Mouse (Mus musculus): ENCODE data around the gene Kctd5.
A peak's percentile ranks its signal among the peaks of the same experiment; 100 is the strongest.

Kctd5 gene

DNA sequence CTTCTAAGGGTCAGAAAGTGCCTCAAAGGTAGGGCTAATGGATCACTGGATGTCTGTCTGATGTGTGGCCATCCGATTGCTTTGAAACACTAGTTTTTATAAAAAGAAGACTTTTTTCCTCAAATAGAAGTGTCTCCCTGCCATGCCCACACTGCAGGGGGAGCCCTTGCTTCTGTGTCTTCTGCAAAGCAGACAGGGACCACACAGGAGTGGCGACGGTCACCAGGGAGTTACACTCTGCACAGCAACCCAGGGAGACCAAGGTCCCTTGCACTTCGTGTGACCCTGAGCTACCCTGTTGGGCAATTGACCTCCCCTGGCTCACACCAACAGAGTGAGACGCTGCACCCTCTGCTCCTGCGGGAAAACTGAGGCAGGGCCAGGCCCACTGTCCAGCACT, 36.3 kb downstream of the Kctd5 start:
- DNase-seq = no peak

DNA sequence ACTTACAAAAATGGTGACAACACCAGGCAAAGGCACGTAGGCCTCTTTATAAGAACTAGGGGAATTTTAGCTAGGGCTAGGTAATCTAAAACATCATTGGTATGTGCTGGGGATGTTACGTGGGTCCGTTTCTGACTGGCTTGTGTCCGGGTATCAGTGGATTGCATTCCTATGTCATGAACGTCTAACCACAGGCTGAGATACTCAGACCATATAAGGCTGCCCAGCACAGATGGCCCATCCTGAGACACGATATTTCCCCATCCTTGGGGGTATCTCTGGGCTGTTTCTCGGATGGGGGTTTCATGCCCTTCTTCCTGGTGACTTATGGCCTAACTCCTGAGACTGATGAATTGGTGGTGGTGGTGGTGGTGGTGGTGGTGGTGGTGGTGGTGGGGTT, 38.2 kb downstream of the Kctd5 start:
- DNase-seq = no peak

DNA sequence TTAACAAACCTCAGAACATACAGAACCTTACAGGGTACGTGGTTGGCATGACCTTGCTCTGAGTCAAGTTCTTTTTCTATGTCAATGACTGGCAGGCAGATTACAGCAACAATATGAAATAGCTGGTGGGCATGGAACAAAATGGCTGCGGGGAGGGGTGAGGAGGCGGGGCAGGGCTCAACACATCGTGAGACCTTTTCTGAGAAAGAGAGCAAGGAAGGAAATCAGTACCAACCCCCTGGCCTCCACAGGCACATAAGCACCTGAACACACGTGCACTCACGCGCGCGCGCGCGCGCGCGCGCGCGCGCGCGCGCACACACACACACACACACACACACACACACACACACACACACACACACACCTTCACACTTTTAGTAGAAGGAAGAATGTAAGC, 42.7 kb downstream of the Kctd5 start:
- DNase-seq = no peak

DNA sequence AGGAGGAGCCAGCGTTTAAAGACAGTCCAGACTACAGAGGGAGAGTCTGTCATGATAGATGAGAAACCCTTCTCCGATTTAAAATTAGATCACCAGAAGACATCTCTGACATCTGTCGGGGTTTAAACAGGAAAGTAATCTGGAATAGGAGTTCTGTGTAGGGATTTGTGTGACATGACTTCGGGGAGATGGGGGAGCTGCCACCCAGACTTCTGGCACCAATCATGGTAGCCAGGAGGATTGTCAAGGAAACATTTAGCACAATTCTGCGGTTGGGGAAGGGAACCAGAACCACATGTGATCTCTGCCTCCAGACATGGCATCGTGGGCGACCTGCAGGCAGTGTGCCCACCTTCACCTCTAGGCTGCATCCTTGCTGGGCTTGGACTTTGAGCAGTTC, 43.8 kb downstream of the Kctd5 start:
- no peak for DNase-seq

DNA sequence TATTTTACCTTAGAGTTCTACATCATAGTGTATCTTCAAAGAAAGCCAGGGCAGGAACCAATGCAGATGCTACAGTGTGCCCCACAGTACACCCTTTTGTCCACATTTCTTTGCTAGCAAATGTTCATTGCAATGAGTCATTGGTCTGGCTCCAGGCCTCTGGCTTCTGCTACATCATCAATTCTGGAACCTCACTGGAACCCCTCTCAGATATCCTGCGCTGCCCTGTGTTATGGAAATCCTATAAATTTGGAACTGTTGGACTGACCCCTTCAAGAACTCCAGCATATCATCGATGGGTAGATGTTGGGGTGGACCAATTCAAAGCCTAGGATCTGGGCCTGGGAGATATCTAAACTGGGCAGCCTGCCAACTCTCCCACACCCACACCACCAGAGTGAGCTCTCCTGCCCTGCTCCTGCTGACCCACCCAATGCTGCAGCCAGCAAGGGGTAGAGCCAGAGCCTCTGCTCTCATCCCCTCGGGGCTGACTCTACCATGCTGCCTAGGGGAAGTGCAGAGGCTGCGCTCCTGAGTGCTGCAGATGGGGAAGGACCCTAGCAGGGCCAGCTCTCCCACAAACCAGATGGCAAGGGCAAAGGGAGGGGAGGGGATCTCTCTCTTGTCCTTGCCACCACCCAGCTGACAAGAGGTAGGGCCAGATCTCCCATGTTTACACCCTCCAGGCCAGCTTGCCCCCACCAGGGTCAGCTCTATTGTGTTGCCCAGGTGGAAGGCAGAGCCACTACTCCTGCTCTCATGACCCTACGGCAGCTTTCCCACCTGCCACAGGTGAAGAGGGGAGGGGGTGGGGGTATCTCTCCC, 51.7 kb downstream of the Kctd5 start:
- no peak for DNase-seq

DNA sequence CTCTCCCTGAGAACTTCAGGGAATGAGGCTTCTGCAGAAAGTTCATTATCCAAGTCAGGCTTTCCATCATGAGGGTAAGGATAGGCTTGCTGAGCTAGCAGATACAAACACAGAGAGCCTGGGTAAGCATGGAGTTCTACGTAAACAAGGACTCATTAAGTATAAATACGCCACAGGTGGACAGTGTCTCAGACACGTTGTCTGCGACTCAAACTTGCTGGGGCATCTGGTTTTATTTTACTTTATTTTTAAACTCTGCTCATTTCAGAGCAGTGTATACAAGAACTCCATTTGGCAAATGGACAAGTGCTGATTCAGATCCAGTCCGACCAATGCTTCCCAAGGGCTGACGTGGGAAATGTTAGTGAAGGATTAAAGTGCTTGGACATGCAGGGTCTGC, 52.6 kb downstream of the Kctd5 start:
- DNase-seq = no peak

DNA sequence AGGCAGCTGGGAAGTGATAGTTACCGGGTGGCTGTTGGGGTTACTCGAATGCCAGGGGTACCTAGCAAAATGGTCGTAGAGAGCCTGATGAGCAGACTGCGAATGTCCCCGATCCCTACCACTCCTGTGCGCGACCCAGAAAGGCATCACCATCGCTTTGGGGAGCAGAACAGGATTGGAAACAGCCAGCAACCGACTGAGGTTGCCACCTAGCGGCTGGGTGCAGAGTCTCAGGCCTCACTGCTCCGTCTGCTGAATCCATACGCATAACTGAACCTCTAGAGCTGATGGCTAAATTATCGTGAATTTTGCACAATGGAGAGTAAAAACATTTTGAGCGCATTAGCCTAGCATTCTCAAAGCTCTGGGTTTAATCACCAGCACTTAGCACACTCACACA, 57.6 kb downstream of the Kctd5 start:
- DNase-seq = no peak

DNA sequence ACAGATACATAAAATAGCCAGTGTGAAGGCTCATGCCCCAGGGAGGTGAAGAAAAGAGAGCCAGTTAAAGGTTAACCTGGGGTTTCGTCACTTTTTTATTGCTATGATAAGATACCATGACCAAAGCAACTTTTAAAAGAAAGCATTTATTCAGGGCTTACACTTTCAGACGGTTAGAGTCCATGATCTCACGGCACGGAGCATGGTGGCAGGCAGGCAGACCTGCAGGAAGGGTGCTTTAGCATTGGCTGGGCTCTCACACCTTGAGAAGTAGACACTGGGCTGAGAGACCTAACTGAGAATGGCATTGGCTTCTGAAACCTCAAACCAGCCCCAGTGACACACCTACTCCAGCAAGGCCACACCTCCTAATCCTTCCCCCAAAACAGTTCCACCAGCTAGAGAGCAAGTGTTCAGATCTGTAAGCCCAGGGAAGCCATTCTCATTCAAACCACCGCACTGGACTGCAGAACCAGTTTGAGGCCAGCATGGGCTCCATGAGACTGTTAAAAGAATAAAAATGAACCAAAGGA, 58.8 kb downstream of the Kctd5 start:
- no peak for DNase-seq

DNA sequence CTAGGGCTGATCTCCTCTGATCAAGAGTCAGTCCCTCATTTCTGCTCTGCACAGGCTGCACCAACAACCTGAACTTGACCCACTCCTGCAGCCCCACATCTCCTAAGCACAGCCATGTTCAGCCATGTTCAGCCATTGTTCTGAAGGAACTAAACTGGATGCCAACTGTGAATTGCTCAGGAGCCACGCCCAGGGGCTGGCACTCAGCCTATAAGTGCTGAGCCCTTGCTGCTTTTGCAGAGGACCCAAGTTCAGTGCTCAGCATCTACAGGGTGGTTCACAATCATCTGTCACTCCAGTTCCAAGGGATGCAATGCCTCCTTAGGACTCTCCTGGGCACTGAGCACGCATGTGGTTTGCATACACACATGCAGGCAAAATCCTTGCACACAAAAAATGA, 60.4 kb downstream of the Kctd5 start:
- DNase-seq = no peak

DNA sequence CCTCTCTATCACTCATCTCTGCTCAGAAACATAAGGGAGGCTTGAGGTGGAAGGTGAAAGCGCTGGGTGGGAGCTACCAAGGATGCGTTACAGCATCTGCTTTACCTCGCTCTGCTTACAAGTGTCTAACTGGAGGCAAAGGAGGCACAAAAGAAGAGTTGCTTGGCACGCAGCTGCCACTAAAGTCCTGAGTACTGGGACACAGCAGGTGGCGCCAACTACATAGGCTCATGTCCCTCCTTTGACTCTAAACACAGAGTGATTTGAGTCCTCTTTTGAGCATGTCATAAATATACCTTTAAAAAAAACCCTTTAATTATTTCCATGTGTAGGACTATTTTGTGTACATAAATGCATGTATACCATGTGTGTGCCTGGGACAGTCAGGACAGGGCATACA, 63.7 kb downstream of the Kctd5 start:
- no peak for DNase-seq

DNA sequence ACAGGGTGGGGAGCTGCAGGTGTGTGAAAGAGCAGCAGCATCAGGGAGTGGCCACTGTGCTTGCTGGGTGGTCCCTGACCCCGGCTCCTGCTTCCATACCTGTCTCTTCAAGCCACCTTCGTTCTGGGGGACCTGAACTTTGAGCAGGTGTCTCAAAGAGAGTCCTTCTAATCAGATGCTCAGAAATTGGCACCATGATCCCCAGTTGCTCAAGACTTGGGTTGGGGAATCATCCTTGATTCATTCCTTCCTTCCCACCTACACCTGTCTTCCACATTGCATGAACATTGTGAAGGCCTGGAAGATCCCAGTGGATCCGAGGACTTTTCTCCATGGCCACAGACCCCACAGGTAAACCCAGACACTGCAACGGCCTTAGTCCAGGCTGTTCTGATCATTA, 65.2 kb downstream of the Kctd5 start:
- no peak for DNase-seq

DNA sequence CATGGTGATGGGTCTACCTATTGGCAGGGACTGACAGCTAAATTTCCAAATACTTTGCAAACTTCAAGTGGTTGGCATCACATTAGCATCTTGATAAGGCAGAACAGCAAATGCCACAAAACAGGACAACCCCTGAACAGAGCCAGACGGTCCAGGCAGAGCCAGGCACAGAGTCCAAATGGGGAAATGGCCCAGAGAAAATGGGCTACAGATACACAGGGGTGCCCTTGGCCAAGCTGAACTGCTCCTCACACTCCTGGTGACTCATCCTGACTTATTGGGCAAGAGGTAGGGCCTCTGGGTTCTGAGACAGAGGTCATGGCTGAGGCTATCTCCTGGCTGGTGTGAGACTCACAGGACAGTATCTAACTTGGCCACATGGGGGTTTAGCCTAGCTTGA, 65.9 kb downstream of the Kctd5 start:
- no peak for DNase-seq

DNA sequence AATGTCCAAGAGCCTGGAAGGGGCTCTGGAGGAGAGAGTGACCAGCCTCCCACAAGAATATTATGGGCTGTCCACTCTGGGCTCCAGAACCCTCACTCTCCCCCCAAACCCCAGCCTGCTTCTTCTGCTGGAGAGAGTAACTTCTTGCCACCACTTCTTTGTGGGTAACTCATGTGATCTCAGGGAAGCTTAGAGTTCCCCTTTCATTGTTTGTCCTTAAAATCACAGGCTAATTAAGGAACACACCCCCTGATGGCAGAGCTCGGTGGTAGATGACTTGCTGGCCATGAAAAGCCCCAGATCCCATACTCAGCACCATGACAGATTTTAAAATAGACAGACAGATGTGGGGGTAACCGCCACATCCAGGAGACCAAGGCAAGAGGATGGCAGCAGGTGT, 66.4 kb downstream of the Kctd5 start:
- DNase-seq = no peak

DNA sequence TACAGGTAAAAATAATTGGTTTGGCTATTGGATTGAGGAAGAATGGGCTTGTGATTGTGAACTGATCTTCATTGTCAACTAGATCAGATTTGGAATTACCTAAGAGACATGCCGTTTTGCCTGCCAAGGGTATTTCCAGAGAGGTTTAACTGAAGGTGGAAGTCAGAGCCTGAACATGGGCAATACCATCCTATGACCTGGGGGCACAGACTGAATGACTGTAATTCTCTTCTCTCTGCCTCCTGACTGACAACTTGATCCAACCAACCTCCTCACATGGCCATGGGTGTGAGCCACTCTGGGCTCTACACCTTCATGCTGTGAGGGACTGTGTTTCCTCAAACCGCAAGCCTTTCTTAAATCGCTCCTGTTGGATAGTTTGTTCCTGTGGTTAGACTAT, 68.2 kb downstream of the Kctd5 start:
- DNase-seq = no peak

DNA sequence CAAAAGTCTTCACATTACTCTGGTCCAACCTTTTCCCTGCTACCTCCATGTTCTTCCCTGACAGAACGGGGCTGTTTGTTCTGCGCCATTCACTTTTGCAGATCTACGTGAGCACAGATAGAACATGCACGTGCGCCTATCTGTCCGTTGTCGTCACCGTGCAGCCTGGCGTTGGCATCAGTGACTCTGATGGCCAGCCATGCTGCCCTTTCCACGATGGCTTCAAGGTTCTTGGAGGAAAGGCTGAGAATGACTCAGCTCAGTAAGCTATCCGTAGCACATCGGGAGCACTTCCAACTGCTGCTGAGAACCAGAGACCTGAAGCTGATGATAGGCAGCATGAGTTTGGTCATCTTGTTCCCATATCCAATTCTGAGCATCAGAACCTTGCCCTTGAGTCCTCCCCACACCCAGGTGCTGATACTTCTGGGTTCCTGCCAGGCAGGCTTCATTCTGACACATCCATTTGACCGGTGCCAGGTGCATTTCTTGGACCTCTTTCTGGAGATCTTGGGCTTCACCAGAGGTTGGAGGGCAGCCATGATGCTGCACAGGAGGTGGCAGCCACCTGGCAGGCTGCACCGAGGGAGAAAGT, 69.1 kb downstream of the Kctd5 start:
- DNase-seq = no peak

DNA sequence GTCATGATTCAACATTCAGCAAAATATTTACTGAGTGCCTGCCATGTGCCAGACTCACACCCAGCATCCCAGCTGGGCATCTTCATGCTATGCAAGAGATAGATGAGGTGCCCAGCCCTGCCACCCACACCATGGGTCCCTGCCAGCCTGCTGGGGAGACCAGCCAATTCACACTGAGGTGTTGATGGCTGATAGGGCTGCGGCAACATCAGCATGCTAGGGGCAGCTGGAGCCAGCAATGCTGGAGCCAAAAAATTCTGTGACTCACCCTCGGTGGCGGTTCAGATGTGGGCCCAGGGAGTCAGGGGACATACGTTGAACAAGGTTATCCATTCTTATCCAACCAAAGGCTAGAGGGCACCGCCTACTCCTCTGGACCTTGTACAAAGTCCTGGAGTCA, 72.9 kb downstream of the Kctd5 start:
- DNase-seq = peak; percentile 77

DNA sequence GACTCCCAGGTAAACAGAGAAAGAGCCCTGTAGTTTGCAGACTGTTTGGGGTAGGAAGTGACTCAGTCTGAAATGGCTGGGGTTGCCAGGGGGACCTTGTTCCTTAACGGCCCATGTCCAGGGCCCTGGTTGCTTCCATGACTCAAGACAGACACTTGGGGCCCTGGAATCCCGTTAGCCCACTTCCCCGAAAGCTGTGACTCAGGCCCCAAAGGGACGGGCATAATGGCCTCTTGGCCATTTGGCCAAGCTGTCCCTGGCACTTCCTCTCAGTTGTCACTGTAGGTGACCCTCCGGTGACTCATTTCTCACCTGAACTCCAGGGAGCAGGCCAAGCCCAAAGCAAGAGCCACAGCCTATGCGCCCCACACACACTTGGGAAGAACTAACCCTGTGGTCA, 74.9 kb downstream of the Kctd5 start:
- DNase-seq = no peak

DNA sequence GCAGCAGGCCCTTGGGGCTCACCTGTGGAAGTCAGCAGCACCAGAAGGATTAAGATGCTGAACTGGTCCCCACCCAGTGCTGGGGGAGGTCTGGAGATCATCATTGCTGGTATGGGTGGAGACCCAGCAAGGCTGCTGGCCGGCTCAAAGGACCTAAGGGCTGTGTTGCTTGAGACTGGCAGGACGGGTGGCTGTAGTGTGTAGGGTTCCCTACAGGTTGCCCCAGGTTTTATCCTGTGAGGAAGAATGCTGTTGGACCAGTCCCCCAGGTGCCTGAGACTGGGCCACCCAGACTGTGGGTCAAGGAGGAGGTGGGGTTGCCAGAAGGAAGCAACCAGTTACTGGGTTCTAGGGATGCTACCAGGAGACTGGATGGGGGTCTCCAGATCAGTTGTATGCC, 75.4 kb downstream of the Kctd5 start, which contains the start of gene Prss22:
Gene Prss22, minus strand, starts transcription at position 200 of the 400 bp plus-strand sequence.
- DNase-seq = no peak

All from right cerebral cortex, postnatal 14 days (tissue).